Mouse (Mus musculus) intestine, postnatal 0 days (tissue): Measurements from ENCODE around the gene D5Ertd579e. TPM values are rescaled to one million over a fixed set of nuclear protein-coding genes. Genes with fewer than 3 reads are reported as not detected.
"Not testable (repeated sequence)": the region's sequence is repeated elsewhere in the genome, so short reads cannot be mapped to it uniquely, and the experiment has no call there.

Experiments used
- ATAC-seq: fragments of 200-750 bp; cut with Nextera tagmentation; 2 replicates; pipeline ENCODE4 v1.8.0; 2017; ENCODE audit warnings: mild to moderate bottlenecking, moderate TSS enrichment, moderate library complexity
- H3K27ac ChIP-seq: fragments of 300-500 bp; sonication (generic); 2 replicates; pipeline ENCODE4 v1.5.1; 2014; ENCODE audit warnings: mild to moderate bottlenecking, low read depth, low read length, moderate library complexity
- H3K27me3 ChIP-seq: fragments of 300-500 bp; sonication (generic); replicated peaks from 2 replicates; pipeline ENCODE4 v1.6.1; 2014; ENCODE audit warnings: low read length, mixed read lengths; ENCODE audit not compliant: control insufficient read depth, insufficient read depth
- H3K36me3 ChIP-seq: fragments of 300-500 bp; sonication (generic); 2 replicates; pipeline ENCODE4 v1.6.1; 2014; ENCODE audit warnings: mild to moderate bottlenecking, moderate library complexity; ENCODE audit not compliant: control insufficient read depth, insufficient read depth
- H3K4me1 ChIP-seq: fragments of 300-500 bp; sonication (generic); replicated peaks from 2 replicates; pipeline ENCODE4 v1.6.1; 2014; ENCODE audit warnings: antibody characterized with exemption, low read length, mixed read lengths; ENCODE audit not compliant: control insufficient read depth, insufficient read depth
- H3K4me2 ChIP-seq: fragments of 300-500 bp; sonication (generic); replicated peaks from 2 replicates; pipeline ENCODE4 v1.6.1; 2014; ENCODE audit warnings: low read depth, mild to moderate bottlenecking, moderate library complexity
- H3K4me3 ChIP-seq: fragments of 300-500 bp; sonication (generic); 2 replicates; pipeline ENCODE4 v1.5.1; 2014; ENCODE audit warnings: low read depth, low read length
- H3K9ac ChIP-seq: fragments of 300-500 bp; sonication (generic); 2 replicates; pipeline ENCODE4 v1.6.1; 2014; ENCODE audit warnings: mild to moderate bottlenecking, low read depth, low read length
- H3K9me3 ChIP-seq: fragments of 300-500 bp; sonication (generic); 2 replicates; pipeline ENCODE4 v1.6.1; 2016; ENCODE audit warnings: mixed run types; ENCODE audit not compliant: control insufficient read depth
- CTCF ChIP-seq: sonication (generic); IDR thresholded peaks from 2 replicates; pipeline ENCODE4 v1.5.1; 2016; ENCODE audit warnings: low read depth, mild to moderate bottlenecking, control low read depth, antibody characterized with exemption, moderate library complexity
- WGBS: fragments of 180-500 bp; shearing (Covaris S2); extraction: QIAGEN DNeasy Blood & Tissue Kit; methylation state at CpG from one replicate; pipeline ENCODE4 v1.1.7; 2014; 5-methylcytosine and 5-hydroxymethylcytosine counted together
- polyA plus RNA-seq: library from polyadenylated mRNA; unstranded; fragments of >200 nt; fragmentation: Nextera tagmentation; extraction: Ambion mirVana; gene quantifications from 2 replicates; pipeline ENCODE4 v1.2.1, GENCODE M21; 2015

D5Ertd579e gene
- polyA plus RNA-seq, 1 experiment from 2014 or later: 19.6 TPM

DNA sequence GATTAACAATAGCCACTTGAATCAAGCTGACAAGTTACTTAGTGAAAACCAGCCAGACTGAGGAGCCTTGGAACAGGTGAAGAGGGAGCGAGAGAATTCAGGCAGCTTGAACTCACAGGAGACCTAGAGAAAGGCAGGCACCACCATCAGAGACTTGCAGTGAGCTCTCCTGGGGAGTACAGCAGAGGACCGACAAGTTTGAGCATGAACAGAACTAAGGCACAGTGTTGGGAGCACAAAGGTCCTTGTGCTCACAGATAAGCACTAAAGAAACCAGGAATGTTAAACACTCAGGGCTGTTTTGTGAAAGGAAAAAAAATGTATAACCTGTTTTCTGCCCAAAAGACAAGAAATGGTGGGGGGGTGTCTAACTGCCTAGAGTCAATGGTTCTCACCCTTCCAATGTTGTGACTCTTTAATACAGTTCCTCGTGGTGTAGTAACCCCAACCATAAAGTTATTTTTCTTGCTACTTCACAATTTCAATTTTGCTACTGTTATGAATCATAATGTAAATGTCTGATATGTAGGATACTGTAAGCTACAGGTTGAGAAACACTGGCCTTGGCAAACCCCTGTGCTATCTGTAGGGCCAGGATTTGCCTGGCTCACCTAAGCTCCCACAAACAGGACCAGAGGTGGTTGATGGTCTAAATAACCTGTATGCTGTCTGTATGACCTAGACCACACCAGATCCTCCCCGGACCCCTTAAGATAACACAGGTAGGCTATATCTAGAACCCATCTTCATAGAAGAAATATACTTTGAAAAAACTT lies 21.0 kb downstream of the D5Ertd579e start:
- Histone ChIP-seq H3K4me3 (no peak overlapping the region), H3K9ac (no peak overlapping the region), H3K27ac (no peak overlapping the region), H3K4me1 (0 out of 2 replicates have a peak, but pooled peaks cover 7% of the 10 kb centered on the region), H3K36me3 (peaks cover 15% of the 10 kb centered on the region), H3K27me3 (no peaks in the 10 kb centered on the region), H3K4me2 (no peak overlapping the region), H3K9me3 (no peaks in the 10 kb centered on the region)
- 63% methylated on average over 4 of the region's 4 CpGs for WGBS
- no peak for ATAC-seq
- TF ChIP-seq CTCF: no peak

DNA sequence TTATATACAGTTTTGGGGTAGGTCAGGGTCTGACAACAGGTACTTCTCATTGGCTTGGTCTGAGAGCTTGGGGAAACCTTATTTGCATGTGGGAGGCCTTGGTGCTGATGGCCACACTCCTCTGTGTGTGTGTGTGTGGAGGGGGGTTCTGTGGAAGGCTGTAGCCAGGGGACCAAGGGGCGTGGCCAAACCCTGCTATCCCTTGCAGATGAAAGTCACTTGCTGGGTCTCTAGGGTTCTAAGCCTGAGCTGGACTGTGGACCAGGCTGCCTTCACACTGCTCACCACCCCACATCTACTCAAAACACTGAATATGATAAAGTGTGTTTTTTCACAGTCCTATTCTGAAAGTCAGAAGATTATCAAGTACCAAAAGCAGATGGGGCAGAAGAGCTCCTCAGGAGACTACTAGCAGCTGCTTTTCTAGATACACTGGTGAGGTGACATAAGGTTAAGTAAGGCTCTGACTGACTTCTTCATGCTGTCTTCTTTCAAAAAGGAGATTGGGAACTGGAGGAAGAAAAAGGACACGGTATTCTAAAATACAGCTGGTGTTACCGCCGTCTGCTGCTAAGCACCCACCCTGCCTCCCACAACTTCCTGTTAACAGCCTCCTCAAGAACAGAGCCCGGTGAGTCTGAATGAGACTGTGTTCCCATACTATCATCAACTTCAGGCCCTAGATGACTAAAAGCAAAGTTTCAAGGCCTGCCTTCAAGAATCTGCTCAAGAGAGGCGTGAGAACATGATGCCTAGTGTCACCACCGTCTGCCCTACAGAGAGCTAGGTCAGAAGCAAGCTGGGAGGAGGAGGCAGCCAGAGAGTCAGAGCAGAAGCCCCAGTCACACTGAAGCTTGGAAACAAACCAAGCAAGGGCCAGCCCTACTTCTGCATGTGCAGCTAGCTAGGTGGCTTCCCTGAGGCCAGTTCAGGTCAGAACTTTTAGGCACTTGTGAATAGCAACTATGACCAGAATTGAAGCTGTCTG lies 26.5 kb downstream of the D5Ertd579e start:
- TF ChIP-seq CTCF: no peak
- Histone ChIP-seq H3K36me3 (peaks cover 23% of the 10 kb centered on the region), H3K9ac (no peak overlapping the region), H3K4me1 (no peaks in the 10 kb centered on the region), H3K27me3 (no peaks in the 10 kb centered on the region), H3K27ac (no peak overlapping the region; the same call in 1 of the 2 replicates), H3K9me3 (no peaks in the 10 kb centered on the region), H3K4me3 (no peak overlapping the region), H3K4me2 (no peak overlapping the region)
- ATAC-seq: no peak
- 69% methylated on average over 7 of the region's 7 CpGs for WGBS

DNA sequence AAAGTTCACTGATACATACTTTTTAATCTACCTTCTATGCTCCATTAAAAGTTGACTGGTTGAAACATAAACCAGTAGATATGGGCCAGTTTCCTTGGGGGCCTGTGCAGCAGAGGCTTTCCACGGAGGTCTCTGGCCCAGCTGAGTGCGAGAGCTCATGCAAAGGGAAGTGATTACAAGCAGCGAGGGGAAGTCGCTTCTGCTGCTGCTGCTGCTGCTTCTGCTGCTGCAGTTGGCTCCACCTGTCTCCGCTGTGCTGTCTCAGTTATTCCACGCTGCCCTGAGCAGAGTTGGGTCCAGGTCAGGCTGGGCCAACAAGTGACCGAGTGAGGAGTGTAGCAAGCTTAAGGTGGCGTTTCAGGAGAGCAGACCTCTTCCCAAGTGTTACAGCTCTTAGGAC lies 27.3 kb downstream of the D5Ertd579e start:
- TF ChIP-seq CTCF: no peak
- H3K27me3 ChIP-seq: no peaks in the 10 kb centered on the region
- H3K36me3 ChIP-seq: peaks cover 23% of the 10 kb centered on the region
- no peak overlapping the region for H3K4me3 ChIP-seq
- H3K9ac ChIP-seq: no peak overlapping the region
- no peak overlapping the region; the same call in 1 of the 2 replicates for H3K27ac ChIP-seq
- whole genome bisulfite sequencing: 87% methylated on average over 8 of the region's 8 CpGs
- no peaks in the 10 kb centered on the region for H3K4me1 ChIP-seq
- no peak for ATAC-seq
- no peak overlapping the region for H3K4me2 ChIP-seq
- no peaks in the 10 kb centered on the region for H3K9me3 ChIP-seq

DNA sequence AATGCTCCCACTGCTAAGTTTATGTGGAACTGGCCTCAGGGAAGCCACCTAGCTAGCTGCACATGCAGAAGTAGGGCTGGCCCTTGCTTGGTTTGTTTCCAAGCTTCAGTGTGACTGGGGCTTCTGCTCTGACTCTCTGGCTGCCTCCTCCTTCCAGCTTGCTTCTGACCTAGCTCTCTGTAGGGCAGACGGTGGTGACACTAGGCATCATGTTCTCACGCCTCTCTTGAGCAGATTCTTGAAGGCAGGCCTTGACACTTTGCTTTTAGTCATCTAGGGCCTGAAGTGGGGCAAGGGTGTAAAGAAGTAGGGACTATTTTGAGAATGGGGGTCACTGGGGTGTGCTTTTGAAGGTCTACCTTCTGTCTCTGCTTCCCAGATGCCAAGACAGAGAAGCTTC lies 27.8 kb downstream of the D5Ertd579e start:
- H3K9ac ChIP-seq, H3K27ac ChIP-seq, H3K4me1 ChIP-seq, H3K27me3 ChIP-seq, H3K4me3 ChIP-seq, ATAC-seq, H3K9me3 ChIP-seq, H3K4me2 ChIP-seq: not testable (repeated sequence)
- WGBS: 83% methylated on average over 2 of the region's 2 CpGs
- peaks cover 23% of the 10 kb centered on the region for H3K36me3 ChIP-seq

DNA sequence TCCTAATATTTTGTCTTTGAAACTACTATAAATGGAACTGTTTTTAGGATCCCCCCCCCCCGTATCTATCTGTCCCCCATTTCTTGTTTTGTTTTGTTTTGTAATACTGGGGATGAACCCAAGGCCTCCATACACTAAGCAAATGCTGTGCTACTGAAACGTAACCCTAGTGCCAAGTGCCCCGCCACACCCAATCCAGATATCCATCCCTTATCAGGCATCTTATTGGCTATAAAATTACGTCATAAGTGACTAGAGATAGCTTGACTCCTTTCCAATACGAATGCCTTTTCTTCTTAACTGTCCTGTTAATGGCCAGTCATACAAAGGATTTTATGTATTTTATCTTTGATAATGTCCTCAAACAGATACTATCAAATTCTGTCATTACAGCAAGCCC lies 28.7 kb downstream of the D5Ertd579e start:
- WGBS: 47% methylated on average over 5 of the region's 5 CpGs
- H3K4me2 ChIP-seq: no peak overlapping the region
- no peak for TF ChIP-seq CTCF
- no peaks in the 10 kb centered on the region for H3K27me3 ChIP-seq
- no peak overlapping the region for H3K4me3 ChIP-seq
- 0 out of 2 replicates have a peak, but pooled peaks have one; percentile 23 for ATAC-seq
- H3K9ac ChIP-seq: no peak overlapping the region
- no peaks in the 10 kb centered on the region for H3K4me1 ChIP-seq
- H3K9me3 ChIP-seq: no peaks in the 10 kb centered on the region
- no peak overlapping the region for H3K27ac ChIP-seq
- peaks cover 19% of the 10 kb centered on the region for H3K36me3 ChIP-seq

DNA sequence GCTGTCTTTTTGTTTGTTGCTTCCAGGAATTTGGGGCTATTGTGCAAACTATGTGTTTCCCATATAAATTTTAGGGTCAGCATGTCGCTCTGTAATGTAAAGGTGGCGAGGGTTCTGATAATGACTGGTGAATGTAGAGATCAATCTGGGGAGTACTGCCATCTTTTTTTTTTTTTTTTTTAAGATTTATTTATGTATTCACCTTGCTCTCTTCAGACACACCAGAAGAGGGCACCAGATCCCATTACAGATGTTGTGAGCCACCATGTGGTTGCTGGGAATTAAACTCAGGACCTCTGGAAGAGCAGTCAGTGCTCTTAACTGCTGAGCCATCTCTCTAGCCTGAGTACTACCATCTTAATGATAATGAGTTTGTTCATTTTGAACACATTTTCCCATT lies 29.1 kb downstream of the D5Ertd579e start:
- peaks cover 18% of the 10 kb centered on the region for H3K36me3 ChIP-seq
- H3K4me3 ChIP-seq, H3K9me3 ChIP-seq, H3K9ac ChIP-seq, H3K4me1 ChIP-seq, H3K27ac ChIP-seq, H3K27me3 ChIP-seq, ATAC-seq, H3K4me2 ChIP-seq: not testable (repeated sequence)
- peak; percentile 30; the same call in 1 of the 2 replicates for TF ChIP-seq CTCF
- 91% methylated on average over 2 of the region's 2 CpGs for WGBS
